Mouse (Mus musculus): ENCODE measurements around the gene Rab9.

- no peak for TF ChIP-seq EP300 (IDR thresholded peaks at IDR 0.05; ENCODE audit: low read depth)
- TF ChIP-seq CTCF (IDR thresholded peaks at IDR 0.05; ENCODE audit: low read depth): peak; percentile 34
These were observed 30.4 kb upstream of the Rab9 start for GRCm38 (mm10) chrX:166509761-166510738.

All from liver, postnatal 0 days (tissue).